Mouse (Mus musculus): ENCODE measurements around the gene Apol6. TPM values are rescaled to one million over a fixed set of nuclear protein-coding genes. Genes with fewer than 3 reads are reported as not detected.

Apol6 gene
- polyA plus RNA-seq, 1 experiment from 2014 or later, result 0.06 TPM

DNA sequence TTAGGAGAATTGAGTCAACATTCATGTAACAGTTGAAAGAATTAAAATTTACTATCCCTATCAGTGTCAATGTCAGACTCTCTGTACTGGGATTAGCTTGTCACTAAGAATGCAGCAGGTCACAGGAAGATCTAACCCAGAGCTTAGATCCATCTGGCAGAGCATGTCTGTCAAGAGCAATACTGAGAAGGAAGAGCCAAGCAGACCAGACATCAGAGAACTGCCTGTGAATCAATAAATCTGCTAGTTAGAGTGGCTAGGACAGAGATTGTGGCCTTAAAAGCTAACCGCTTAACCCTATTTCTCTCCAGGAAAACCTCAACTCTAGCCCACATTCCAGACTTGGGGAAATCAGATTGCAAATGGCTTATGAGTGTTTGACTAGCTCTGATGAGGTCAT is 42.0 kb downstream of the Apol6 start:
- Histone ChIP-seq H3K9ac (ENCODE audit: low read depth, low read length) (no peak overlapping the region), H3K4me1 (ENCODE audit: control insufficient read depth, low read depth, low read length) (no peaks in the 10 kb centered on the region), H3K36me3 (ENCODE audit: control insufficient read depth, insufficient read depth) (no peaks in the 10 kb centered on the region), H3K27me3 (ENCODE audit: control insufficient read depth, insufficient read depth, low read depth, low read length) (no peaks in the 10 kb centered on the region), H3K9me3 (replicated peaks; ENCODE audit: control insufficient read depth, low read length) (no peaks in the 10 kb centered on the region), H3K4me3 (ENCODE audit: low read depth, low read length) (no peak overlapping the region), H3K27ac (ENCODE audit: low read length) (no peak overlapping the region), H3K4me2 (ENCODE audit: low read depth, low read length) (no peak overlapping the region)
- no peak for ATAC-seq (ENCODE audit: low read depth)
- 70% methylated on average over 1 of the region's 1 CpGs for WGBS (ENCODE audit: insufficient replicate concordance)

DNA sequence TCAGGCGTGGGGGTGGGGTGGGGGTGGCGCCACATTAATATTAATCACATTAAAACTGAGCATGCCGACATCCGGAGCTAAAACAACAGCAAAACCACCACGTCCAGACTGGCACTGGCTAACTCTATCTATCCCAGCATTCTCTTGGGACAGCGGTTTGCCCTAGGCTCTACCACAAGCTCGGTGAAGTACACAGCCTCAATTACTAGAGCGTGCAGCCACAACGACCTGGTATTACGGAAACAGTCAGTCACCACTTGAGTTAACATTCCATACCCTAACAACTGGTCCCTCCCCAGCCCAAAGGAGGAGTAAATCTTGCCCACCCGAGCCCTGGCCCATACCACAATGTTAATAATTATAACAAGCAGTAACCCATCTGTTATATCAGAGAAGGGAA is 44.7 kb downstream of the Apol6 start:
- Histone ChIP-seq H3K9me3 (replicated peaks; ENCODE audit: control insufficient read depth, low read length) (no peaks in the 10 kb centered on the region), H3K27me3 (ENCODE audit: control insufficient read depth, insufficient read depth, low read depth, low read length) (no peaks in the 10 kb centered on the region), H3K4me2 (ENCODE audit: low read depth, low read length) (no peak overlapping the region), H3K9ac (ENCODE audit: low read depth, low read length) (no peak overlapping the region), H3K4me1 (ENCODE audit: control insufficient read depth, low read depth, low read length) (no peaks in the 10 kb centered on the region), H3K36me3 (ENCODE audit: control insufficient read depth, insufficient read depth) (no peaks in the 10 kb centered on the region; the same call in 1 of the 2 replicates), H3K27ac (ENCODE audit: low read length) (no peak overlapping the region), H3K4me3 (ENCODE audit: low read depth, low read length) (no peak overlapping the region)
- WGBS (ENCODE audit: insufficient replicate concordance), result 65% methylated on average over 11 of the region's 11 CpGs
- ATAC-seq (ENCODE audit: low read depth), result no peak

DNA sequence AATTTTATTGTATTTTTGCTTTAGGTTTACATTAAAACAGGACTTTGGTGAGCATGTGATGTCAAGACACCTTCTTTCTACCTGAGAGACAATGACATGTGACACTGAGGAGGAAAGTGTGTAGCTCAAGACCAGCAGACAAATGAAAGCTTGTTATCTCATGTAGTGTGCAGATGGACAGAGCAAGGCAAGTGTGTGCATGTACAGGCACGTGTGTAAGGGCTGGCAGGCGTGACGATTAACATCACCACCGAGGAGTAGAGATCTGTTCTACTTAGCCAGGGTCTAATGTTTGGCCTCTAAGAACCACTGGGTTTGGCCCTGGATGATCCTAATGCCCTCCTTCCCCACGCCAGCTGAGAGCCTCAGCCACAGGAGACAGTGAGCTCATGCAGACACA is 46.0 kb downstream of the Apol6 start:
- H3K4me2 ChIP-seq (ENCODE audit: low read depth, low read length), result no peak overlapping the region
- no peaks in the 10 kb centered on the region for H3K27me3 ChIP-seq (ENCODE audit: control insufficient read depth, insufficient read depth, low read depth, low read length)
- no peak overlapping the region for H3K9ac ChIP-seq (ENCODE audit: low read depth, low read length)
- H3K4me3 ChIP-seq (ENCODE audit: low read depth, low read length), result no peak overlapping the region
- no peak overlapping the region for H3K27ac ChIP-seq (ENCODE audit: low read length)
- no peaks in the 10 kb centered on the region for H3K9me3 ChIP-seq (replicated peaks; ENCODE audit: control insufficient read depth, low read length)
- WGBS (ENCODE audit: insufficient replicate concordance), result 62% methylated on average over 5 of the region's 5 CpGs
- H3K36me3 ChIP-seq (ENCODE audit: control insufficient read depth, insufficient read depth), result no peaks in the 10 kb centered on the region; the same call in 1 of the 2 replicates
- ATAC-seq (ENCODE audit: low read depth), result no peak
- H3K4me1 ChIP-seq (ENCODE audit: control insufficient read depth, low read depth, low read length), result no peaks in the 10 kb centered on the region

DNA sequence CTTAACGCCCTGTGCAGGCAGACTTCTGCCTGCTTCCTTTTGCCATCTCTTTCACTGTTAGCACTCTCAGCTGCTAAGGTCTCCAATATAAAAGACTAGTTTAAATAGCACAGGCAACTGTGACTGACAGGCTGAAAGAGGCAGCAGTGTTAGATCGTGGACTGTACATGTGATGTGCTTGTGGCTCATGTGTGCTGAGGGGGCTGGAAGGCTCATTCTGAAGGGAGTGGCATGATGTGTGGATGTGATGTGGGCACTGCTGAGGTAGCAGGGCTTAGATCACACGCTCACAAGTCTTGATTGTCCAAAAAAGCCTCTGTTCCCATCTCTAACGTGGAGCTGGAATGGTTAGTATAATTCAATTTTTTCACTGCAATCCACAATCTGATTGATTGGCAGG is 46.9 kb downstream of the Apol6 start:
- H3K9me3 ChIP-seq (replicated peaks; ENCODE audit: control insufficient read depth, low read length), result no peaks in the 10 kb centered on the region
- no peak overlapping the region for H3K9ac ChIP-seq (ENCODE audit: low read depth, low read length)
- H3K4me3 ChIP-seq (ENCODE audit: low read depth, low read length), result no peak overlapping the region
- 55% methylated on average over 4 of the region's 4 CpGs for WGBS (ENCODE audit: insufficient replicate concordance)
- no peaks in the 10 kb centered on the region; the same call in 1 of the 2 replicates for H3K36me3 ChIP-seq (ENCODE audit: control insufficient read depth, insufficient read depth)
- no peak overlapping the region for H3K27ac ChIP-seq (ENCODE audit: low read length)
- no peaks in the 10 kb centered on the region for H3K4me1 ChIP-seq (ENCODE audit: control insufficient read depth, low read depth, low read length)
- H3K27me3 ChIP-seq (ENCODE audit: control insufficient read depth, insufficient read depth, low read depth, low read length), result no peaks in the 10 kb centered on the region
- no peak for ATAC-seq (ENCODE audit: low read depth)
- H3K4me2 ChIP-seq (ENCODE audit: low read depth, low read length), result no peak overlapping the region

DNA sequence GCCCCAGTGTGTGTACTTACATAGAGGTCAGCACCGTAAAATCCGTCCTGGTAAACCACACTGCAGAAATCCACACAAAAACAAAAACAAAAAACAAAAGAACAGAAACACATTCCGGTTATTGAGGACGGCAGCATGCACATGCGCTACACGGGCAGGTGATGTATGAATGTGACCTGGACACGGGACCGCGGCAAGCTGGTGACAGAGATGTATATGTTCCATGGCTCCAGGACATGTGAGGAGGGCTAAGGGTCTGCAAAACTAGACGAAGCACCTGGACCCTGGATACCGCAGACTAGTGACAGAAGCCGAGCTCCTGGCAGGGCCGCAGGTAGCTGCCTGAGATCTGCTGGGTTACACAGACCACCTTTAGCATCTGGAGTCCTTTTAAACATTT is 49.9 kb downstream of the Apol6 start:
- ATAC-seq (ENCODE audit: low read depth), result no peak
- no peak overlapping the region for H3K4me3 ChIP-seq (ENCODE audit: low read depth, low read length)
- no peaks in the 10 kb centered on the region for H3K9me3 ChIP-seq (replicated peaks; ENCODE audit: control insufficient read depth, low read length)
- WGBS (ENCODE audit: insufficient replicate concordance), result 83% methylated on average over 13 of the region's 13 CpGs
- no peaks in the 10 kb centered on the region; the same call in 1 of the 2 replicates for H3K36me3 ChIP-seq (ENCODE audit: control insufficient read depth, insufficient read depth)
- H3K27me3 ChIP-seq (ENCODE audit: control insufficient read depth, insufficient read depth, low read depth, low read length), result no peaks in the 10 kb centered on the region
- no peak overlapping the region for H3K27ac ChIP-seq (ENCODE audit: low read length)
- H3K4me1 ChIP-seq (ENCODE audit: control insufficient read depth, low read depth, low read length), result no peaks in the 10 kb centered on the region
- H3K9ac ChIP-seq (ENCODE audit: low read depth, low read length), result no peak overlapping the region
- H3K4me2 ChIP-seq (ENCODE audit: low read depth, low read length), result no peak overlapping the region

DNA sequence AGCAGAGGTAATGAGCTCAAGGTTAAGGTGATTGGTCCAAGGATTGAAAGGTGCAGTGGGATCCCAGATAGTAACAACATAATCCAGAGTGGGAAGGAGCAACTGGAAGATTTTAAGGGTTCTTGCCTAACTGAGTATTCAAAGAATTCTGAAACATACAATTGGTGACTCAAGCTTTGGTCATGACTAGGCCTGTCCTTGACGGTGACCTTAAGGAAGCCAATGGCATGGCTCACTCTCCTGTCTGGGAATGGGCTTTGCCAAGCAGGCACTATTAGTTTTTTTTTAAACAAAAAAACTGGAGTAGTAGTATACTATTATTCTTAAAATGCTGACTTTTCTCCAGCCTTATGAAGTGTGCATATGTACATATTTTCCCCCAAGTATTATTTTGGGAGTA is 50.7 kb downstream of the Apol6 start:
- WGBS (ENCODE audit: insufficient replicate concordance), result 86% methylated on average over 1 of the region's 1 CpGs
- ATAC-seq (ENCODE audit: low read depth), result no peak

DNA sequence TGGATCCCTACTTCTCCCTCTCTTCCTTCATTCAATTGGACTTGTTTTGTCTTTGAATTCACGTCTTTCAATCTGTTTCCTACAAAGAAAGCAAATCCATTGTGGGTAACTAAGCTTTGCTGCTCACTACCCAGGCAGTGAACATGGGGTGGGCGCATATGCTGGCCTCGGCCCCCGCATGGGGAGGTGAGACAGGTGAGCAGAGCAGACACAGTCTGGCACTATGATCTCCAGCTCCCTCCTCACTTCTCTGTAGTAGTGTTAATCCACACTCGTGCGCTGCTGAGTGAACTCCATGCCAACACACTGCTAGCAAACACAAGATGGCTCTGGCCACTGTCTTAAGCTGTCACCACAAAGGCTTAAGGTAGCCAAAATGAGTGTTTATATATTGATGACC is 52.8 kb downstream of the Apol6 start:
- H3K9me3 ChIP-seq (replicated peaks; ENCODE audit: control insufficient read depth, low read length), result no peaks in the 10 kb centered on the region
- H3K36me3 ChIP-seq (ENCODE audit: control insufficient read depth, insufficient read depth), result no peaks in the 10 kb centered on the region; the same call in 1 of the 2 replicates
- H3K4me2 ChIP-seq (ENCODE audit: low read depth, low read length), result no peak overlapping the region
- H3K27ac ChIP-seq (ENCODE audit: low read length), result no peak overlapping the region
- 70% methylated on average over 6 of the region's 6 CpGs for WGBS (ENCODE audit: insufficient replicate concordance)
- H3K4me3 ChIP-seq (ENCODE audit: low read depth, low read length), result no peak overlapping the region
- H3K27me3 ChIP-seq (ENCODE audit: control insufficient read depth, insufficient read depth, low read depth, low read length), result no peaks in the 10 kb centered on the region
- H3K9ac ChIP-seq (ENCODE audit: low read depth, low read length), result no peak overlapping the region
- ATAC-seq (ENCODE audit: low read depth), result no peak
- H3K4me1 ChIP-seq (ENCODE audit: control insufficient read depth, low read depth, low read length), result no peaks in the 10 kb centered on the region

More for the DNA sequence above, 50.7 kb downstream of the Apol6 start:
- no peaks in the 10 kb centered on the region for H3K4me1 ChIP-seq (ENCODE audit: control insufficient read depth, low read depth, low read length)
- H3K9me3 ChIP-seq (replicated peaks; ENCODE audit: control insufficient read depth, low read length), result no peaks in the 10 kb centered on the region
- no peaks in the 10 kb centered on the region for H3K27me3 ChIP-seq (ENCODE audit: control insufficient read depth, insufficient read depth, low read depth, low read length)
- no peak overlapping the region for H3K9ac ChIP-seq (ENCODE audit: low read depth, low read length)
- no peak overlapping the region for H3K27ac ChIP-seq (ENCODE audit: low read length)
- H3K4me3 ChIP-seq (ENCODE audit: low read depth, low read length), result no peak overlapping the region
- H3K36me3 ChIP-seq (ENCODE audit: control insufficient read depth, insufficient read depth), result no peaks in the 10 kb centered on the region; the same call in 1 of the 2 replicates
- no peak overlapping the region for H3K4me2 ChIP-seq (ENCODE audit: low read depth, low read length)

DNA sequence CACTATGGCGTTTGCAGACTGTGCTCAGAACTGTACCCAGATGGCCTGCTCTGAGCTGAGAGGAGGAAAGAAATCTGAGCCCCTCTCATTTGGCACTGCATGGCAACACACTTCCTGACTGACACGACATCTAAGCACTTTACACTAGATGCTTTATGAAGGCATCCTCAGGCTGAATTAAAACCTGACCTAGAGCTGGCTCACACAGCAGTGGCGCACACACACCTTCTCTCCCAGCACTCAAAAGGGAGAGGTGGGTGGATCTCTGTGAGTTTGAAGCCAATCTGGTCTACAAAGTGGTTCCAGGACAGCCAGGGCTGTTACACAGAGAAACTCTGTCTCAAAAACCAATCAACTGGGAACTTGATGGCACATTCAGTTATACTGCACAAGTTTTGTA is 55.2 kb downstream of the Apol6 start:
- no peaks in the 10 kb centered on the region for H3K36me3 ChIP-seq (ENCODE audit: control insufficient read depth, insufficient read depth)
- H3K27ac ChIP-seq (ENCODE audit: low read length), result no peak overlapping the region
- H3K4me3 ChIP-seq (ENCODE audit: low read depth, low read length), result no peak overlapping the region
- WGBS (ENCODE audit: insufficient replicate concordance), result 42% methylated on average over 3 of the region's 3 CpGs
- no peak for ATAC-seq (ENCODE audit: low read depth)
- H3K4me2 ChIP-seq (ENCODE audit: low read depth, low read length), result no peak overlapping the region
- H3K9me3 ChIP-seq (replicated peaks; ENCODE audit: control insufficient read depth, low read length), result no peaks in the 10 kb centered on the region
- H3K4me1 ChIP-seq (ENCODE audit: control insufficient read depth, low read depth, low read length), result no peaks in the 10 kb centered on the region
- no peak overlapping the region for H3K9ac ChIP-seq (ENCODE audit: low read depth, low read length)
- H3K27me3 ChIP-seq (ENCODE audit: control insufficient read depth, insufficient read depth, low read depth, low read length), result no peaks in the 10 kb centered on the region

DNA sequence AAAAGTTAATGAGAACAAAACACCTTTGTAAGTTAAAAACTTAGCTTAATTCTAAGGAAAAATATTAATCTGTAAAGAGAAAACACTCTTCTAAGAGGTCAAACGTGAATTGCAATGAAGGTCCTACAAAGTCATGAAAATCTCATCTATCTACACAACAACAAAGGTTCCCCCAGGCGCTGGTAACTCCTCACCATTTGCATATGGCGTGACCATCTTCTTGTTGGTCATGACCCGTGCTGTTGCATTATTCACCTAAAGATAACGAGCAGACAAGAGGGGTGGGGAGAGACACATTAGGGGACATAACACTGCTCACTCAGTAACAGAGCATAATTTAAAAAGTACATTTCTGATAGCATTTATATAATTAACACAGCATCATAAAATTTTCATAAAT is 58.2 kb downstream of the Apol6 start:
- Histone ChIP-seq H3K4me2 (ENCODE audit: low read depth, low read length) (no peak overlapping the region), H3K27me3 (ENCODE audit: control insufficient read depth, insufficient read depth, low read depth, low read length) (no peaks in the 10 kb centered on the region), H3K27ac (ENCODE audit: low read length) (no peak overlapping the region), H3K4me3 (ENCODE audit: low read depth, low read length) (no peak overlapping the region), H3K36me3 (ENCODE audit: control insufficient read depth, insufficient read depth) (no peaks in the 10 kb centered on the region), H3K9ac (ENCODE audit: low read depth, low read length) (no peak overlapping the region), H3K4me1 (ENCODE audit: control insufficient read depth, low read depth, low read length) (no peaks in the 10 kb centered on the region), H3K9me3 (replicated peaks; ENCODE audit: control insufficient read depth, low read length) (no peaks in the 10 kb centered on the region)
- ATAC-seq (ENCODE audit: low read depth), result no peak
- 50% methylated on average over 5 of the region's 5 CpGs for WGBS (ENCODE audit: insufficient replicate concordance)

All from liver, embryonic 16.5 days (tissue).